Mouse (Mus musculus) hindbrain, embryonic 10.5 days (tissue): ENCODE results near the gene Senp7. TPM values are rescaled to one million over a fixed set of nuclear protein-coding genes. Genes with fewer than 3 reads are reported as not detected.

Source experiments
- DNase-seq: peaks from one replicate; pipeline ENCODE4 v3.0.0-alpha.2; 2017; ENCODE audit warnings: low spot score
- H3K27ac ChIP-seq: fragments of 300-500 bp; sonication (generic); 2 replicates; pipeline ENCODE4 v1.5.1; 2016; ENCODE audit warnings: mild to moderate bottlenecking, moderate library complexity
- H3K27me3 ChIP-seq: fragments of 300-500 bp; sonication (generic); 2 replicates; pipeline ENCODE4 v1.6.1; 2016; ENCODE audit warnings: mild to moderate bottlenecking; ENCODE audit not compliant: poor library complexity, insufficient read depth, severe bottlenecking
- H3K36me3 ChIP-seq: fragments of 300-500 bp; sonication (generic); 2 replicates; pipeline ENCODE4 v1.6.1; 2016; ENCODE audit warnings: mild to moderate bottlenecking, moderate library complexity
- H3K4me1 ChIP-seq: fragments of 300-500 bp; sonication (generic); replicated peaks from 2 replicates; pipeline ENCODE4 v1.6.1; 2016; ENCODE audit warnings: mild to moderate bottlenecking
- H3K4me3 ChIP-seq: fragments of 300-500 bp; sonication (generic); 2 replicates; pipeline ENCODE4 v1.5.1; 2016; ENCODE audit warnings: mild to moderate bottlenecking, moderate library complexity
- H3K9me3 ChIP-seq: fragments of 300-500 bp; sonication (generic); 2 replicates; pipeline ENCODE4 v1.6.1; 2016; ENCODE audit warnings: mild to moderate bottlenecking, moderate library complexity
- WGBS: fragments of 180-500 bp; shearing (Covaris S2); methylation state at CpG from one replicate; pipeline ENCODE4 v1.1.7; 2016; 5-methylcytosine and 5-hydroxymethylcytosine counted together
- polyA plus RNA-seq: library from polyadenylated mRNA; unstranded; fragments of >200 nt; fragmentation: Nextera tagmentation; extraction: Ambion mirVana; gene quantifications from 2 replicates; pipeline ENCODE4 v1.2.1, GENCODE M21; 2016

The Senp7 gene
- polyA plus RNA-seq, 1 experiment from 2014 or later, result 35.7 TPM

GRCm38 (mm10) chr16:56186863-56187262 lies 138.7 kb downstream of the Senp7 start:
- 95% methylated on average over 4 of the region's 4 CpGs for WGBS
- H3K36me3 ChIP-seq, result peaks cover 45% of the 10 kb centered on the region

GRCm38 (mm10) chr16:56188198-56188597 lies 140.1 kb downstream of the Senp7 start:
- Histone ChIP-seq H3K9me3 (no peaks in the 10 kb centered on the region; the same call in 1 of the 2 replicates), H3K27ac (no peak overlapping the region), H3K27me3 (no peaks in the 10 kb centered on the region), H3K4me1 (no peaks in the 10 kb centered on the region), H3K36me3 (peaks cover 32% of the 10 kb centered on the region), H3K4me3 (no peak overlapping the region)
- DNase-seq, result no peak
- 94% methylated on average over 9 of the region's 9 CpGs for WGBS

More at GRCm38 (mm10) chr16:56186863-56187262, 138.7 kb downstream of the Senp7 start:
- no peak for DNase-seq
- no peaks in the 10 kb centered on the region; the same call in 1 of the 2 replicates for H3K9me3 ChIP-seq
- H3K4me3 ChIP-seq, result no peak overlapping the region
- H3K4me1 ChIP-seq, result no peaks in the 10 kb centered on the region
- no peaks in the 10 kb centered on the region for H3K27me3 ChIP-seq
- no peak overlapping the region for H3K27ac ChIP-seq

- no peaks in the 10 kb centered on the region for H3K4me1 ChIP-seq
- 77% methylated on average over 6 of the region's 6 CpGs for WGBS
Observed at GRCm38 (mm10) chr16:56204051-56204450, 155.9 kb downstream of the Senp7 start, which contains the start of gene Impg2. Impg2 (plus strand) TSS chr16:56204313.

GRCm38 (mm10) chr16:56212740-56213139 lies 164.6 kb downstream of the Senp7 start:
- Histone ChIP-seq H3K36me3 (no peaks in the 10 kb centered on the region), H3K4me1 (no peaks in the 10 kb centered on the region), H3K4me3 (no peak overlapping the region), H3K27me3 (no peaks in the 10 kb centered on the region), H3K27ac (no peak overlapping the region), H3K9me3 (no peaks in the 10 kb centered on the region)
- no peak for DNase-seq
- WGBS, result 84% methylated on average over 3 of the region's 3 CpGs

More at GRCm38 (mm10) chr16:56204051-56204450, 155.9 kb downstream of the Senp7 start, which contains the start of gene Impg2:
- Histone ChIP-seq H3K4me3 (no peak within 1 kb of the TSS), H3K27me3 (no peaks in the 10 kb centered on the region), H3K36me3 (no peaks in the 10 kb centered on the region), H3K9me3 (no peaks in the 10 kb centered on the region), H3K27ac (no peak within 1 kb of the TSS)
- no peak for DNase-seq

- H3K36me3 ChIP-seq, result no peaks in the 10 kb centered on the region
Observed at GRCm38 (mm10) chr16:56227686-56228085, 179.5 kb downstream of the Senp7 start.

GRCm38 (mm10) chr16:56229455-56229854 lies 181.3 kb downstream of the Senp7 start:
- H3K27me3 ChIP-seq, result no peaks in the 10 kb centered on the region
- WGBS, result 64% methylated on average over 2 of the region's 2 CpGs
- no peak overlapping the region for H3K27ac ChIP-seq
- H3K36me3 ChIP-seq, result no peaks in the 10 kb centered on the region
- no peaks in the 10 kb centered on the region for H3K9me3 ChIP-seq
- no peak overlapping the region for H3K4me3 ChIP-seq
- no peak for DNase-seq
- H3K4me1 ChIP-seq, result no peaks in the 10 kb centered on the region

More at GRCm38 (mm10) chr16:56227686-56228085, 179.5 kb downstream of the Senp7 start:
- Histone ChIP-seq H3K4me3 (no peak overlapping the region), H3K4me1 (no peaks in the 10 kb centered on the region), H3K9me3 (no peaks in the 10 kb centered on the region), H3K27me3 (no peaks in the 10 kb centered on the region), H3K27ac (no peak overlapping the region)
- no peak for DNase-seq

GRCm38 (mm10) chr16:56231300-56231699 lies 183.2 kb downstream of the Senp7 start:
- H3K9me3 ChIP-seq, result no peaks in the 10 kb centered on the region
- H3K27ac ChIP-seq, result no peak overlapping the region
- no peaks in the 10 kb centered on the region for H3K4me1 ChIP-seq
- WGBS, result 56% methylated on average over 10 of the region's 10 CpGs
- peak; percentile 16 for DNase-seq
- no peaks in the 10 kb centered on the region for H3K27me3 ChIP-seq
- no peak overlapping the region for H3K4me3 ChIP-seq
- H3K36me3 ChIP-seq, result no peaks in the 10 kb centered on the region

GRCm38 (mm10) chr16:56232736-56233135 lies 184.6 kb downstream of the Senp7 start:
- DNase-seq, result no peak
- WGBS, result 90% methylated on average over 10 of the region's 10 CpGs
- no peak overlapping the region for H3K27ac ChIP-seq

More at GRCm38 (mm10) chr16:56232736-56233135, 184.6 kb downstream of the Senp7 start:
- Histone ChIP-seq H3K4me3 (no peak overlapping the region), H3K9me3 (no peaks in the 10 kb centered on the region), H3K27me3 (no peaks in the 10 kb centered on the region), H3K36me3 (no peaks in the 10 kb centered on the region), H3K4me1 (no peaks in the 10 kb centered on the region)

Other genes with a start within 250 kb of the Senp7 start
- gene Nfkbiz, start 209.4 kb upstream of the Senp7 start, polyA plus RNA-seq, result 1.1 and 1.4 TPM in 2 replicates
- gene Nxpe3, start 153.1 kb upstream of the Senp7 start, polyA plus RNA-seq, result 0.77 TPM in 2 replicates
- gene Cep97, start 113.5 kb upstream of the Senp7 start, polyA plus RNA-seq, result 15.9 and 17.2 TPM in 2 replicates
- 724 and 731 TPM in 2 replicates for gene Rpl24, start 82.1 kb upstream of the Senp7 start, polyA plus RNA-seq
- 15.3 and 15.8 TPM in 2 replicates for gene Zbtb11, start 74.5 kb upstream of the Senp7 start, polyA plus RNA-seq
- 258 and 310 TPM in 2 replicates for gene Pcnp, start 18.6 kb upstream of the Senp7 start, polyA plus RNA-seq
- 25.5 and 29.0 TPM in 2 replicates for gene Trmt10c, start 10.5 kb upstream of the Senp7 start, polyA plus RNA-seq
- gene Impg2, start 156.0 kb downstream of the Senp7 start, polyA plus RNA-seq, result 0.07 TPM in 2 replicates